Mouse (Mus musculus): Measurements from ENCODE around the gene Gipc3.

Gipc3 gene

DNA sequence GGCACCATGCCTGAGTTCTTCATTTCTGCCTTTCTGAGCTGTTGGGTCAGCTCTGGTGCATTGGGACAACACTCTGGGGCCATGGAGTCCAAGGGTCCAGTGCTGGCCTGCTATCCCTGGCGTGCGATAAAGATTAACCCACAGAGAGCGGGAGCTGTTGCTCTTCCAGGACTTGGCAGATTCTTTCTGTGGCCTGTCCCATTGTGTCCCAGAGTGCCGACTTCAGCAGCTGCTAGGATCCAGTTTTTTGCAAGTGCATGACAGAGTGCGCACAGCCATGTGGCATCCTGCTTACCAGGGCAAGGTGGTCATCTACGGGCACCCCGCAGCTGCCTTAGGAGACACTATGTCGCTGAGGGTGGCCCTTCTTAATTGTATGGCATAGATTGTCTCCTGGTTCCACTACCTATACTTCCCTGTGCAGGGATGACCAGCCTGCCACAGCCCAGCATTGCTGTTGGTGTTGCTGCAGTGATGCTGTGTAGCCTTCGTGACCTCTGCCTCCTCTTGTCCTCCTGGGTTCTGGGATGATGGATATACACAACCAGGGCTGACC is 42.6 kb downstream of the Gipc3 start:
- no peak for DNase-seq (ENCODE audit: inconsistent ontology term)

- DNase-seq (ENCODE audit: inconsistent ontology term), result no peak
Measured at GRCm38 (mm10) chr10:81299585-81300351, 43.3 kb downstream of the Gipc3 start.

- no peak for DNase-seq (ENCODE audit: inconsistent ontology term)
Measured at GRCm38 (mm10) chr10:81298369-81299100, 44.5 kb downstream of the Gipc3 start.

GRCm38 (mm10) chr10:81297845-81298244 is 45.2 kb downstream of the Gipc3 start:
- no peak for DNase-seq (ENCODE audit: inconsistent ontology term)

- no peak for DNase-seq (ENCODE audit: inconsistent ontology term)
Measured at GRCm38 (mm10) chr10:81297246-81297645, 45.8 kb downstream of the Gipc3 start.

DNA sequence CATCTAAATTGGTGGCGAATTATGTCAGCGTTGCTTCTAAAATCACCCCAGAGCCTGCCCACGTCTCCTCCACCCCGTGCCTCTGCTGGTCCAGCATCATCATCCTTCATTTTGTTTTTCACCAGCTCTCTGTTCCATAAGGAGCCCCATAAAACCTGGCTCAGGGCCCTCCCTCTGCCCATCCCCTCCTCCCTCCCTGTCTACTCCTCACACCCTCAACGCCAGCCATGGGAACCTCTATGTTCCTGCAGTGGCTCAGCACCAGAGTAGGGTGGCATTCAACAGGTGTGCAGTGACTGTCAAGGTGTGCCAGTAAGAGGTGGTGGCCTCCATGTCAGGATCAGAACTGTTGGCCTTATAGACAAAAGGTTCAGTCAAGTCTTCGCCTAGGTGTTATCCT is 47.9 kb downstream of the Gipc3 start:
- no peak for DNase-seq (ENCODE audit: inconsistent ontology term)

GRCm38 (mm10) chr10:81294442-81294841 is 48.6 kb downstream of the Gipc3 start:
- DNase-seq (ENCODE audit: inconsistent ontology term), result no peak

GRCm38 (mm10) chr10:81293334-81294030 is 49.6 kb downstream of the Gipc3 start:
- DNase-seq (ENCODE audit: inconsistent ontology term), result no peak

GRCm38 (mm10) chr10:81292554-81293333 is 50.3 kb downstream of the Gipc3 start, which contains the start of gene Pip5k1c:
Pip5k1c (plus strand) TSS chr10:81292963.
- DNase-seq (ENCODE audit: inconsistent ontology term), result peak; percentile 100

DNA sequence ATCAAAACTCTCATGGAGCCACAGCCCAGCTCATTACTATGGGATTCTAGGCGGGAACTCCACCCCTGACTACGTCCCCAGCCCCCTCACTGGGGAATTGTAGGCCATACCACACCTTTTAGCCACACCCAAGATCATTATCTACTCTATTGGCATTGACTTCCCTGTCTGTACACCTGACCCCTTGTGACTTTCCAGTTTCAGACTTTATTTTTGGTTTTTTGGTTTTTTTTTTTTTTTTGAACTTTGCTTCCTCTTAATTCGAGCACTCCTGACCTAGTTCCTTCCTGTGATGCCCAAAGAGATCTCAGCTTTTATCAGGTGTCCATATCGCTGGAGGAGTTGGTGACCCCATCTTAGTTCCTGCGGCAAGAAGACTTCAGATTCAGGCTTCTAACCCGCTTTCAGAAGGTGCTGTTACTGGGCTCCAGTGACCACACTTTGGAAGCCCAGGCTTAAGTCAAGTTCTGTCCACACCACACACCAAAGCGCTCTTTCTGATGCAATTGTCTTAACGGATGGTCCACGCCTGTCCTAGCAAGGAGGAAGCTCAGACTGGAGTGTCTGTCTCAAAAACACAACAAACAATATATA is 51.5 kb downstream of the Gipc3 start, which contains the start of gene Tjp3:
Tjp3 (minus strand) TSS at position 71 of the 594 bp plus-strand sequence.
- no peak for DNase-seq (ENCODE audit: inconsistent ontology term)

- DNase-seq (ENCODE audit: inconsistent ontology term), result no peak
Measured at GRCm38 (mm10) chr10:81290698-81291460, 52.2 kb downstream of the Gipc3 start.

DNA sequence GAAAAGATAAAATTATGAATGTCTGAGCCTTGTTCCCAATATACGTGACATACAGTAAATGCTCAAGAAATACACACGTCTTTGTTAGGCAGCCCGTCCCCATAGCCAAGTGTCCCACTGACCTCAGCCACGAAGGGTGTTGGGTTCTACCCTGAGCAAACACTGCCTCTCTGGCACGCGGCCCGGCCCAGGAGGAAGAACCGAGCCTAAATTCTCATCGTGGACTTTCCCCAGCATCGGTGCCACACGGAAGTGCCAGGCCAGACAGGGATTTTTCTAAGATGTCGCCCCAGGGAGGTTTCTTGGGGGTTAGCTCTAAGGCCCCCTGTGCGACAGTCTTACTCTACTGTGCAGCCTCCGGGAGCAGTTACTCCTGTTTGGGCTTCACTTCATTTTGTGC is 53.3 kb downstream of the Gipc3 start:
- DNase-seq (ENCODE audit: inconsistent ontology term), result no peak

- DNase-seq (ENCODE audit: inconsistent ontology term), result peak; percentile 58
Measured at GRCm38 (mm10) chr10:81289278-81289677, 53.8 kb downstream of the Gipc3 start.

DNA sequence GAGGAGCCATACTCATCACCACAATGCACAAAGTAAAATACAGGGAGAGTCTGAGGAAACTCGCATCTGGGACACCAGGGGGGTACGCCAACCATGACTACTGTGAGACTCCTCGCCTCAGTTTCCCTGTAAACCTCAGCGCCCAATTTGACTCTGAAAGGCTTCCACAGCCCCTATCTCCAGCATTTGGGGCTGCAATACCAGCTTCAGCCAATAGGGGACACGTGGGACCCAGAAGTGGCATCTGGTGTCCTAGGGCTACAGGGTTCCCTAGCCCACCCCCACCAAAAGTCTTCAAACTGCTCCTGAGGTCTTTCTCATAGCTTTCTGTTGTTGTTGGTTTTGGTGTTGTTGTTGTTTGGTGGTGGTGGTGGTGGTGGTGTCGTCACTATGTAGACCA is 54.5 kb downstream of the Gipc3 start:
- no peak for DNase-seq (ENCODE audit: inconsistent ontology term)

DNA sequence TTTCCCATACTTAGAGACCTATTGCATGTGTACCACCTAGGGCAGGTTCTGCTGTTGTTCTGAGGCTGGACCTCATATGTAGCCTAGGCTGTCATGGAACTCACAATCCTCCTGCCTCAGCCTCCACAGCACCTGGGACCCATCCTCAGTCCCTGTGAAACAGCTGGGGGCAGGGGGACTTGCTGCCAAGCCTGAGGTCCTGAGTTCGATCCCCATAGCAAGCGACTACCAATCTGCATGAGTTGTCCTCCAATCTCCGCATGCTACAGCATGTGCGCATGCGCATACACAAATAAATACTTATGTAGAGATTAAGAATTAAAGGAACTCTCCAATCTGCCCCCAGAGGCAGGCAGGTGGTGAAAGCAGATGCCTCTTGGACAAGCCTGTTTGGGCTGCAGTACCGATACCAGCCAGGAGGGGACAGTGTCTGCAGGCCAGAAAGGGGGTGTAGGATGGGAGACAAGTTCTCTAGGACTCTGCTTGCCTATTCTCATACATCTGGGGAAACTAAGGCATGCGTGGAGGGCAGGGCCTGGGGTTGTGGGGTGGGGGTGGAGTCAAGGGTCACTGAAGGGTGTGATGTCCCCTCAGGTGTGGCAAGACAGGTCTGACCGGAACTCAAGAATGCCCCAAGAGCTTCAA is 55.4 kb downstream of the Gipc3 start:
- no peak for DNase-seq (ENCODE audit: inconsistent ontology term)

GRCm38 (mm10) chr10:81286586-81286985 is 56.5 kb downstream of the Gipc3 start:
- no peak for DNase-seq (ENCODE audit: inconsistent ontology term)

DNA sequence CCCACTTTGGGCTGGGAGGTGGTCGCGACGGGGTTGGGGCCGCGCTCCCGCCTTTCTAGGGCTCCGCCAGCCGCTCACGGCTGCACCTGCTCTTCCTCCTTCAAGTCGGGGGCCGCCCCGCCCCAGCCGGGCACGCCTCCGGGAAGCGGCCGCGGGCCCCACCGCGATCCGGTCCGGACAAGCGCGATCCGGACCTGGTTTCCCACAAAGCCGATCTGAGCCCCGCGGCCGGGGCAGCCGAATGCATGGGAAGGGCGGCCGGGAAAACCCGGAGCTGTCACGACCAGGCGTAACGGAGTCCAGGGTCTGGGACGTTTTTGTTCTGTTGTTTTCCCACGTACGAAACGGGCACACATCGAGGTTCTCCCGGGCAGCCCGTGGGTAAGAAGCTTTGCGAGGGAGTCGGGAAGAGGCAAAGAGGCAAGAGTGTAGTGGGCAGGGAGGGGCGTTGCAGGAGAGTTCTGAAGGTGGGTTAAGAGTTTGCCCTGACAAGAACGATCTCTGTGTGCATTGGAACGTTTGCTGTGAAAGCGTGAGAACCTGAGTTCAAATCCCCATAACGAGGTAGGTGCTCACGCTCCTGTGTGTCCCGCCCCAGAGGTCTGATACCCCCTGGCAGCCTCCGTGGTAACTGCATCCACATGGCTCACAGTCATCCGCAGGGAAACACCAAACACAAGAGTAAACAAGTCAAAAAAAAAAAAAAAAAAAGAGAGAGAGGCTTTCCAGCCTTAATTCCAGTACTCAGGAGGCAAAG is 57.2 kb downstream of the Gipc3 start:
- peak; percentile 93 for DNase-seq (ENCODE audit: inconsistent ontology term)

All from Muller cell, postnatal 12 days (primary cell).